Mouse (Mus musculus): ENCODE results near the gene 2410004B18Rik. TPM values are rescaled to one million over a fixed set of nuclear protein-coding genes. Genes with fewer than 3 reads are reported as not detected.

Gene 2410004B18Rik
- polyA plus RNA-seq (2012; rRNA removed), result 13.6 and 16.8 TPM in 2 replicates

- WGBS, result 2% methylated on average over 67 of the region's 70 CpGs
- DNase-seq, result peak; percentile 91
- TF ChIP-seq POLR2A (IDR thresholded peaks at IDR 0.05; ENCODE audit: borderline replicate concordance, extremely low read depth, low read depth, low read length) (peak; percentile 93), CTCF (IDR thresholded peaks at IDR 0.05; ENCODE audit: insufficient read depth, low read length) (peak; percentile 78)
Measured at GRCm38 (mm10) chr3:145937505-145938404, at the start of gene 2410004B18Rik. 2410004B18Rik (plus strand) TSS chr3:145938014.

GRCm38 (mm10) chr3:145890346-145891132 lies 47.3 kb upstream of the 2410004B18Rik start:
- Histone ChIP-seq H3K4me3 (replicated peaks; ENCODE audit: extremely low read depth, low read depth, low read length) (no peak overlapping the region), H3K4me1 (ENCODE audit: control insufficient read depth, insufficient read depth, low read length) (peaks cover 4% of the 10 kb centered on the region)
- TF ChIP-seq POLR2A (IDR thresholded peaks at IDR 0.05; ENCODE audit: borderline replicate concordance, extremely low read depth, low read depth, low read length), result no peak
- TF ChIP-seq CTCF (IDR thresholded peaks at IDR 0.05; ENCODE audit: insufficient read depth, low read length), result no peak
- DNase-seq, result no peak
- 89% methylated on average over 18 of the region's 18 CpGs for WGBS

More at GRCm38 (mm10) chr3:145937505-145938404, at the start of gene 2410004B18Rik:
- H3K4me3 ChIP-seq (replicated peaks; ENCODE audit: extremely low read depth, low read depth, low read length), result peak within 1 kb of the TSS; percentile 94
- peaks cover 11% of the 10 kb centered on the region for H3K4me1 ChIP-seq (ENCODE audit: control insufficient read depth, insufficient read depth, low read length)

GRCm38 (mm10) chr3:145892451-145892850 lies 45.4 kb upstream of the 2410004B18Rik start:
- peaks cover 1% of the 10 kb centered on the region; the same call in 1 of the 2 replicates for H3K4me1 ChIP-seq (ENCODE audit: control insufficient read depth, insufficient read depth, low read length)
- 28% methylated on average over 3 of the region's 3 CpGs for WGBS
- H3K4me3 ChIP-seq (replicated peaks; ENCODE audit: extremely low read depth, low read depth, low read length), result no peak overlapping the region
- TF ChIP-seq POLR2A (IDR thresholded peaks at IDR 0.05; ENCODE audit: borderline replicate concordance, extremely low read depth, low read depth, low read length) (no peak), CTCF (IDR thresholded peaks at IDR 0.05; ENCODE audit: insufficient read depth, low read length) (no peak)
- DNase-seq, result no peak

- no peak for DNase-seq
- no peak for TF ChIP-seq POLR2A (IDR thresholded peaks at IDR 0.05; ENCODE audit: borderline replicate concordance, extremely low read depth, low read depth, low read length)
- WGBS, result 65% methylated on average over 12 of the region's 12 CpGs
- Histone ChIP-seq H3K4me3 (replicated peaks; ENCODE audit: extremely low read depth, low read depth, low read length) (no peak overlapping the region), H3K4me1 (ENCODE audit: control insufficient read depth, insufficient read depth, low read length) (no peaks in the 10 kb centered on the region)
Measured at GRCm38 (mm10) chr3:145894131-145894530, 43.7 kb upstream of the 2410004B18Rik start.

- WGBS, result 54% methylated on average over 11 of the region's 11 CpGs
- no peak for TF ChIP-seq CTCF (IDR thresholded peaks at IDR 0.05; ENCODE audit: insufficient read depth, low read length)
- Histone ChIP-seq H3K4me1 (ENCODE audit: control insufficient read depth, insufficient read depth, low read length) (no peaks in the 10 kb centered on the region), H3K4me3 (replicated peaks; ENCODE audit: extremely low read depth, low read depth, low read length) (no peak overlapping the region)
- DNase-seq, result no peak
Measured at GRCm38 (mm10) chr3:145897749-145898148, 40.1 kb upstream of the 2410004B18Rik start.

GRCm38 (mm10) chr3:145899832-145900231 lies 38.0 kb upstream of the 2410004B18Rik start:
- Histone ChIP-seq H3K4me1 (ENCODE audit: control insufficient read depth, insufficient read depth, low read length) (no peaks in the 10 kb centered on the region), H3K4me3 (replicated peaks; ENCODE audit: extremely low read depth, low read depth, low read length) (no peak overlapping the region)
- no peak for TF ChIP-seq CTCF (IDR thresholded peaks at IDR 0.05; ENCODE audit: insufficient read depth, low read length)
- TF ChIP-seq POLR2A (IDR thresholded peaks at IDR 0.05; ENCODE audit: borderline replicate concordance, extremely low read depth, low read depth, low read length), result no peak
- no peak for DNase-seq
- 73% methylated on average over 8 of the region's 8 CpGs for WGBS

- no peaks in the 10 kb centered on the region for H3K4me1 ChIP-seq (ENCODE audit: control insufficient read depth, insufficient read depth, low read length)
- TF ChIP-seq CTCF (IDR thresholded peaks at IDR 0.05; ENCODE audit: insufficient read depth, low read length) (no peak), POLR2A (IDR thresholded peaks at IDR 0.05; ENCODE audit: borderline replicate concordance, extremely low read depth, low read depth, low read length) (no peak)
- no peak overlapping the region for H3K4me3 ChIP-seq (replicated peaks; ENCODE audit: extremely low read depth, low read depth, low read length)
- 89% methylated on average over 8 of the region's 8 CpGs for whole genome bisulfite sequencing
- DNase-seq, result no peak
Measured at GRCm38 (mm10) chr3:145903530-145903929, 34.3 kb upstream of the 2410004B18Rik start.

GRCm38 (mm10) chr3:145904850-145905776 lies 32.7 kb upstream of the 2410004B18Rik start:
- WGBS, result 50% methylated on average over 22 of the region's 22 CpGs

GRCm38 (mm10) chr3:145906582-145906981 lies 31.2 kb upstream of the 2410004B18Rik start:
- Histone ChIP-seq H3K4me3 (replicated peaks; ENCODE audit: extremely low read depth, low read depth, low read length) (no peak overlapping the region), H3K4me1 (ENCODE audit: control insufficient read depth, insufficient read depth, low read length) (no peaks in the 10 kb centered on the region)
- WGBS, result 94% methylated on average over 9 of the region's 9 CpGs
- TF ChIP-seq POLR2A (IDR thresholded peaks at IDR 0.05; ENCODE audit: borderline replicate concordance, extremely low read depth, low read depth, low read length) (no peak), CTCF (IDR thresholded peaks at IDR 0.05; ENCODE audit: insufficient read depth, low read length) (no peak)
- DNase-seq, result no peak

More at GRCm38 (mm10) chr3:145904850-145905776, 32.7 kb upstream of the 2410004B18Rik start:
- H3K4me1 ChIP-seq (ENCODE audit: control insufficient read depth, insufficient read depth, low read length), result no peaks in the 10 kb centered on the region
- no peak overlapping the region for H3K4me3 ChIP-seq (replicated peaks; ENCODE audit: extremely low read depth, low read depth, low read length)
- no peak for TF ChIP-seq POLR2A (IDR thresholded peaks at IDR 0.05; ENCODE audit: borderline replicate concordance, extremely low read depth, low read depth, low read length)
- TF ChIP-seq CTCF (IDR thresholded peaks at IDR 0.05; ENCODE audit: insufficient read depth, low read length), result peak; percentile 58
- peak; percentile 68 for DNase-seq

Measured in lung, adult 2 months (tissue).